Mouse (Mus musculus): ENCODE measurements at regions not wholly inside any gene's neighbourhood (a gene's known extent, or its start where the extent isn't known, plus 50 kb on each side); places are given as distances from the start of the nearest gene placed in this dataset.

DNA sequence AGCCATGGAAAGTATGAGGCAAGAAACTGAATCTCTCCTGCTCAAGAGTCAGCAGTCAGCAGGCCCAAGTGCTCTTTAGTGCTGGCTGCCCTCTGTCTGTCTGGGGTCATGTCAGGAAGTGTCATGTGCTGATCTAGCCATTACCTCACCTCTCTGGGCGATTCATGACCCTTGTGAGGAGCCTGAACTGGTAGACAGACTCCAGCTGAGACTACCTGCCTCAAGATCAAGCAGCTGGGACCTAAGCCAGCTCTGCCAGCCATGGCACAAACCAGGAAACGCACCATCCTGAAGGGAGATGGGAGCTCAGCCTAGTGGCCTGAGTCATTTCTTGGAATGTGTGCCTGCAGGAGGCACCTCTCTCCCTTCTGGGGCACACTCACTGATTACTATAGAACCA is 221.2 kb upstream of the Sesn3 start:
- Histone ChIP-seq H3K9ac (replicated peaks; ENCODE audit: low read depth, low read length) (no peak overlapping the region), H3K4me3 (ENCODE audit: low read depth, low read length) (no peak overlapping the region), H3K27ac (ENCODE audit: low read length) (no peak overlapping the region), H3K4me1 (ENCODE audit: control insufficient read depth, insufficient read depth, low read length) (peaks cover 5% of the 10 kb centered on the region; the same call in 1 of the 2 replicates), H3K4me2 (replicated peaks; ENCODE audit: low read depth, low read length) (no peak overlapping the region), H3K9me3 (ENCODE audit: control insufficient read depth, low read depth, low read length) (no peaks in the 10 kb centered on the region), H3K27me3 (ENCODE audit: control insufficient read depth, insufficient read depth, low read length) (no peaks in the 10 kb centered on the region), H3K36me3 (ENCODE audit: control insufficient read depth, insufficient read depth, low read length) (no peaks in the 10 kb centered on the region)
- ATAC-seq (ENCODE audit: insufficient number of reproducible peaks, insufficient read depth, low FRiP score, low read depth): no peak
- 40% methylated on average over 2 of the region's 2 CpGs for WGBS

GRCm38 (mm10) chr9:14056410-14057172 is 218.3 kb upstream of the Sesn3 start:
- Histone ChIP-seq H3K27me3 (ENCODE audit: control insufficient read depth, insufficient read depth, low read length) (no peaks in the 10 kb centered on the region), H3K4me1 (ENCODE audit: control insufficient read depth, insufficient read depth, low read length) (peaks cover 13% of the 10 kb centered on the region; the same call in 1 of the 2 replicates), H3K4me2 (replicated peaks; ENCODE audit: low read depth, low read length) (no peak overlapping the region), H3K27ac (ENCODE audit: low read length) (peak overlapping the region; percentile 41; the same call in 1 of the 2 replicates), H3K9me3 (ENCODE audit: control insufficient read depth, low read depth, low read length) (no peaks in the 10 kb centered on the region), H3K9ac (replicated peaks; ENCODE audit: low read depth, low read length) (no peak overlapping the region), H3K36me3 (ENCODE audit: control insufficient read depth, insufficient read depth, low read length) (no peaks in the 10 kb centered on the region), H3K4me3 (ENCODE audit: low read depth, low read length) (no peak overlapping the region)
- WGBS: 61% methylated on average over 10 of the region's 10 CpGs
- ATAC-seq (ENCODE audit: insufficient number of reproducible peaks, insufficient read depth, low FRiP score, low read depth): 0 out of 2 replicates have a peak, but pooled peaks have one; percentile 44

- Histone ChIP-seq H3K9me3 (ENCODE audit: control insufficient read depth, low read depth, low read length) (no peaks in the 10 kb centered on the region), H3K27me3 (ENCODE audit: control insufficient read depth, insufficient read depth, low read length) (no peaks in the 10 kb centered on the region), H3K4me3 (ENCODE audit: low read depth, low read length) (no peak overlapping the region), H3K36me3 (ENCODE audit: control insufficient read depth, insufficient read depth, low read length) (no peaks in the 10 kb centered on the region), H3K4me2 (replicated peaks; ENCODE audit: low read depth, low read length) (no peak overlapping the region), H3K4me1 (ENCODE audit: control insufficient read depth, insufficient read depth, low read length) (peaks cover 12% of the 10 kb centered on the region; the same call in 1 of the 2 replicates), H3K27ac (ENCODE audit: low read length) (peak overlapping the region; percentile 36; the same call in 1 of the 2 replicates), H3K9ac (replicated peaks; ENCODE audit: low read depth, low read length) (no peak overlapping the region)
- ATAC-seq (ENCODE audit: insufficient number of reproducible peaks, insufficient read depth, low FRiP score, low read depth): no peak
- WGBS: 25% methylated on average over 5 of the region's 5 CpGs
Observed at GRCm38 (mm10) chr9:14058592-14059227, 216.2 kb upstream of the Sesn3 start.

GRCm38 (mm10) chr9:14059228-14059779 is 215.6 kb upstream of the Sesn3 start:
- WGBS: 55% methylated on average over 7 of the region's 7 CpGs
- no peaks in the 10 kb centered on the region for H3K36me3 ChIP-seq (ENCODE audit: control insufficient read depth, insufficient read depth, low read length)

GRCm38 (mm10) chr9:14060257-14060656 is 214.6 kb upstream of the Sesn3 start:
- Histone ChIP-seq H3K4me3 (ENCODE audit: low read depth, low read length) (no peak overlapping the region), H3K4me1 (ENCODE audit: control insufficient read depth, insufficient read depth, low read length) (peaks cover 10% of the 10 kb centered on the region; the same call in 1 of the 2 replicates), H3K4me2 (replicated peaks; ENCODE audit: low read depth, low read length) (no peak overlapping the region), H3K27me3 (ENCODE audit: control insufficient read depth, insufficient read depth, low read length) (no peaks in the 10 kb centered on the region), H3K9me3 (ENCODE audit: control insufficient read depth, low read depth, low read length) (peaks cover 2% of the 10 kb centered on the region; the same call in 1 of the 2 replicates), H3K36me3 (ENCODE audit: control insufficient read depth, insufficient read depth, low read length) (no peaks in the 10 kb centered on the region), H3K27ac (ENCODE audit: low read length) (no peak overlapping the region), H3K9ac (replicated peaks; ENCODE audit: low read depth, low read length) (no peak overlapping the region)
- ATAC-seq (ENCODE audit: insufficient number of reproducible peaks, insufficient read depth, low FRiP score, low read depth): no peak
- WGBS: 96% methylated on average over 2 of the region's 2 CpGs

More at GRCm38 (mm10) chr9:14059228-14059779, 215.6 kb upstream of the Sesn3 start:
- Histone ChIP-seq H3K4me2 (replicated peaks; ENCODE audit: low read depth, low read length) (no peak overlapping the region), H3K27ac (ENCODE audit: low read length) (peak overlapping the region; percentile 36; the same call in 1 of the 2 replicates), H3K4me1 (ENCODE audit: control insufficient read depth, insufficient read depth, low read length) (peaks cover 10% of the 10 kb centered on the region; the same call in 1 of the 2 replicates), H3K4me3 (ENCODE audit: low read depth, low read length) (no peak overlapping the region), H3K9me3 (ENCODE audit: control insufficient read depth, low read depth, low read length) (no peaks in the 10 kb centered on the region), H3K27me3 (ENCODE audit: control insufficient read depth, insufficient read depth, low read length) (no peaks in the 10 kb centered on the region), H3K9ac (replicated peaks; ENCODE audit: low read depth, low read length) (no peak overlapping the region)
- ATAC-seq (ENCODE audit: insufficient number of reproducible peaks, insufficient read depth, low FRiP score, low read depth): no peak

DNA sequence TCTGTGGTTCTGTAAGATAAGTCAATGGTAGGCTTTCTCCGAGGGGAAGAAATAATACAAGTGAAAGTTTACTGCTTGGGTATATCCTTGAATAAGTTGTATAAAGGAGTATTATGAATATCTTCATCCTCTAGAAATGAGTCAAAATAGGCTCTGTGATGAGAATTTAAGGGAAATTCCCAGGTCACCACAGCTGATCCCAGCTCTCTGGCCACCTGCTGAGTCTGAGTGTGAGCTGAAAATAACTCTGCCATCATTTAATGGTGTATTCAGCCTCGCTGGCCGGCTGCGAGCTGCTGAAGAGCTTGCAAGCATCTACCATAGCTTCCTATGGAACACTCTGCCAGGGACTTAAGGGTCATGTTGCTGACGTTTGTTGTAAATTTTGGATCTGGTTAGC is 213.5 kb upstream of the Sesn3 start:
- Histone ChIP-seq H3K4me1 (ENCODE audit: control insufficient read depth, insufficient read depth, low read length) (peaks cover 10% of the 10 kb centered on the region; the same call in 1 of the 2 replicates), H3K4me3 (ENCODE audit: low read depth, low read length) (no peak overlapping the region), H3K9ac (replicated peaks; ENCODE audit: low read depth, low read length) (no peak overlapping the region), H3K4me2 (replicated peaks; ENCODE audit: low read depth, low read length) (no peak overlapping the region), H3K27me3 (ENCODE audit: control insufficient read depth, insufficient read depth, low read length) (no peaks in the 10 kb centered on the region), H3K27ac (ENCODE audit: low read length) (no peak overlapping the region), H3K36me3 (ENCODE audit: control insufficient read depth, insufficient read depth, low read length) (no peaks in the 10 kb centered on the region), H3K9me3 (ENCODE audit: control insufficient read depth, low read depth, low read length) (peaks cover 3% of the 10 kb centered on the region; the same call in 1 of the 2 replicates)
- WGBS: 83% methylated on average over 5 of the region's 5 CpGs
- no peak for ATAC-seq (ENCODE audit: insufficient number of reproducible peaks, insufficient read depth, low FRiP score, low read depth)

DNA sequence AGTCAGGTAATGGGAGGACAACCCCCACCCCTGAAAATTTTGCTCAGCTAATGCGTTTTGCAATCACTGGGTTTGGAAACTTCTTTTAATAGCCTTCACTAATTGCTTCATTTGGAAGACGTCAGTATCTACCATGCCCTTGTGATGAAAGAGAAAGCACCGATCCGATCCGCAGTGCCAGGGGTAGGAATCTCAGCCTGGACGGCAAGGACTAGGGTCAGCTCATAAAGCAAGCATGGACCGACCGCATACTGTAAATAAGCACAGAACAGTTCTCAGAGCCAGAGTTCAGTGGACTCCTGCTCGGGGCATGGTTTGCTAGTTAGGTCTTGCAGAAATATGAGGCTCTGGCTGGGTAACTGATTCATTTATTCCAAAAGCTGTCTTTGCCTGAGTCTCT is 213.0 kb upstream of the Sesn3 start:
- peaks cover 10% of the 10 kb centered on the region; the same call in 1 of the 2 replicates for H3K4me1 ChIP-seq (ENCODE audit: control insufficient read depth, insufficient read depth, low read length)
- H3K9ac ChIP-seq (replicated peaks; ENCODE audit: low read depth, low read length): no peak overlapping the region
- H3K9me3 ChIP-seq (ENCODE audit: control insufficient read depth, low read depth, low read length): peaks cover 3% of the 10 kb centered on the region; the same call in 1 of the 2 replicates
- no peak overlapping the region for H3K27ac ChIP-seq (ENCODE audit: low read length)
- no peak for ATAC-seq (ENCODE audit: insufficient number of reproducible peaks, insufficient read depth, low FRiP score, low read depth)
- H3K27me3 ChIP-seq (ENCODE audit: control insufficient read depth, insufficient read depth, low read length): no peaks in the 10 kb centered on the region
- H3K4me2 ChIP-seq (replicated peaks; ENCODE audit: low read depth, low read length): no peak overlapping the region
- 74% methylated on average over 9 of the region's 9 CpGs for WGBS
- H3K36me3 ChIP-seq (ENCODE audit: control insufficient read depth, insufficient read depth, low read length): no peaks in the 10 kb centered on the region
- H3K4me3 ChIP-seq (ENCODE audit: low read depth, low read length): no peak overlapping the region

DNA sequence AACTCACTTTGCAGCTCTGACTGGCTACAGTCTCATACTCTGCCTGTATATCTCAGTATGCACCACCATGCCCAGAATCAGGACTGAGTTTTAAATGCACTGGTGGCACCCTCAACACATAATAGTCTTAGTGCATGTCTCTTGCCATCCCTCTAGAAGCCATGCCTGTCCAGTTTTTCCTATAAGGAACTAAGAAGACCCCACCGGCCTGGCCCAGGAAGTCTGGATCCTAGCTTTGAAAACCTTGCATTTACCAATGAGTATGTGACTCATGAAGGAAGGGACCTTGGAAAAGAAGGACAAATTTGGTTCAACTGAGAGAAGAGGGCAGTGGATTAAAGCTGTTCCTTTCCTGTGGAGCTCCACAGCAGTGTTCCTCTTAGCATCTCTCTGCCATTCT is 212.2 kb upstream of the Sesn3 start:
- H3K27ac ChIP-seq (ENCODE audit: low read length): no peak overlapping the region
- peaks cover 3% of the 10 kb centered on the region; the same call in 1 of the 2 replicates for H3K9me3 ChIP-seq (ENCODE audit: control insufficient read depth, low read depth, low read length)
- H3K4me1 ChIP-seq (ENCODE audit: control insufficient read depth, insufficient read depth, low read length): 0 out of 2 replicates have a peak, but pooled peaks cover 10% of the 10 kb centered on the region
- no peaks in the 10 kb centered on the region for H3K36me3 ChIP-seq (ENCODE audit: control insufficient read depth, insufficient read depth, low read length)
- H3K27me3 ChIP-seq (ENCODE audit: control insufficient read depth, insufficient read depth, low read length): no peaks in the 10 kb centered on the region
- WGBS: 93% methylated on average over 1 of the region's 1 CpGs
- H3K4me2 ChIP-seq (replicated peaks; ENCODE audit: low read depth, low read length): no peak overlapping the region
- no peak overlapping the region for H3K9ac ChIP-seq (replicated peaks; ENCODE audit: low read depth, low read length)
- H3K4me3 ChIP-seq (ENCODE audit: low read depth, low read length): no peak overlapping the region
- no peak for ATAC-seq (ENCODE audit: insufficient number of reproducible peaks, insufficient read depth, low FRiP score, low read depth)
